Mouse (Mus musculus): ENCODE data around the gene Mrtfa. TPM values are rescaled to one million over a fixed set of nuclear protein-coding genes. Genes with fewer than 3 reads are reported as not detected.

Mrtfa gene
- polyA plus RNA-seq, 1 experiment from 2014 or later, result 61.9 TPM

DNA sequence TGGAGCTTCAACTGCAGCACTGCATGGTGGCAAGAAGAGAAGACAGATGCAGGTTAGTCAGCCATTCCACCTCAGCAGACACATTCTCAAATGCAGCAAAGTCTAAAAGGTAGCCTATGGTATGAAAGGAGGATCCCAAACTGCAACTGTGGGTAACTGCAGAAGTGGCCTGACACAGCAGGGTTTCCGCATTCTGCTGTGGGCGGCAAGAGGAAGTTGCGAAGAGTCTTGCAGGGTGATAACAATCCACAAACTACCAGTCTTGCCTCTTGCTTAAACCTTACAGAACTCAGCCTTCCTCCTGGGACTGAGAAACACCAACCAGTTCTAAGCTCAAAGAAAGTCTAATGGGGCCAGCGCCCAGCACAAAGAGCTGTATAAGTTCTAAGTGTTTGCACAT lies 145.2 kb downstream of the Mrtfa start:
- peak overlapping the region; percentile 43 for H3K4me3 ChIP-seq (ENCODE audit: inconsistent target)
- H3K36me3 ChIP-seq (ENCODE audit: inconsistent target), result peaks cover 9% of the 10 kb centered on the region; the same call in 1 of the 2 replicates
- H3K27ac ChIP-seq, result peak overlapping the region; percentile 93
- WGBS (ENCODE audit: missing documents), result 0% methylated on average over 4 of the region's 4 CpGs
- peaks cover 88% of the 10 kb centered on the region for H3K79me2 ChIP-seq (ENCODE audit: inconsistent target)

DNA sequence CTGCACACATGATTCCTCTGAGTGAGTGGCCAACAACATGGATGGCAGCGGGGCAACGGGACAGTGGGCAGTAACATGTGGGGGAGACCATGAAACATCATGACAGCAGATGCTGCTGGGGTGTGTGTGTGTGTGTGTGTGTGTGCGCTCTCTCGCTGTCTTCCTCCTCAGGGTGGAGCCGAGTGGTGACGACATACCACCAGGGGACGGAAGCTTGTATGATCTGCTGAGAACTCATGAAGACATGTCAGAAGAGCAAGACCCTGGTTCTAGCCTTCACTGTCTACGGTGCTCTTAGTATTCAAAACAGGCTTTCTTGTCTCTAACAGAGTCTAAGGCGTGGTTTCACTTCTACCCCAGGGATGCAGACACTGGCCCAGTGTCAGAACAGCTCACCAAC lies 146.1 kb downstream of the Mrtfa start:
- H3K36me3 ChIP-seq (ENCODE audit: inconsistent target), result peaks cover 9% of the 10 kb centered on the region; the same call in 1 of the 2 replicates
- H3K79me2 ChIP-seq (ENCODE audit: inconsistent target), result peaks cover 88% of the 10 kb centered on the region
- H3K27ac ChIP-seq, result peak overlapping the region; percentile 93
- peak overlapping the region; percentile 43 for H3K4me3 ChIP-seq (ENCODE audit: inconsistent target)
- 1% methylated on average over 9 of the region's 9 CpGs for WGBS (ENCODE audit: missing documents)

DNA sequence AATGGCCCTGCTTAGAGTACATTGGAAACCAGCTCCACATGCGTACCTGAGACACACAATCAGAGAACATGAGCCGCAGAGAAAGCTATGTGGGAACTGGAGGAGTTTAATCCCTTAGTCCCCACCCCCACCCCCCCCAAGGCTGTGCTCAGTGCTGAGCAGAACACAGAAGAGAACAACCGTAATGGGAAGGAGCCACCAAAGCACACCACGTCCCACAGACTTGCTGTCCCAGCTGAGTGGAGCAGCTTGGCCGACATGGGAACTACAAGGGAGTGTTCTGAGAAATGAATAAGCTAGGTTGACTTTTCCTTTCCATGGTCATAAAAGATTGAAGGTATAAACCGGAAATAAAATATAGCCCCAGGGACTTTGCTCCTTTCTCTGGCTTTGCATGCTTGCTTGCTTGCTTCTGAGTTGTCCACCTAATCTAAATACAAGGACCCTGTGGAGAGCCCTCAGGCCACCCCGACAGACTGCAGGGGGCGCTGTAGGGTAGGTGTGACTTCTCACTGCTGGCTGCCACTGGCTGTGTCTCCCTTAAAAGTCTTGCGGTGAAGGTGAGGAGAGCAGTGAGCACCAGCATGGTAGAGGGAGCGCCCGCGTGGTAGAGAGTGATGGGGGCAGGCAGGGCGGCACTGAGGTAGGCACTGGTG lies 148.2 kb downstream of the Mrtfa start:
- no peak overlapping the region for H3K27ac ChIP-seq
- H3K36me3 ChIP-seq (ENCODE audit: inconsistent target), result peaks cover 9% of the 10 kb centered on the region; the same call in 1 of the 2 replicates
- 49% methylated on average over 13 of the region's 13 CpGs for WGBS (ENCODE audit: missing documents)
- peaks cover 88% of the 10 kb centered on the region for H3K79me2 ChIP-seq (ENCODE audit: inconsistent target)
- no peak overlapping the region for H3K4me3 ChIP-seq (ENCODE audit: inconsistent target)

DNA sequence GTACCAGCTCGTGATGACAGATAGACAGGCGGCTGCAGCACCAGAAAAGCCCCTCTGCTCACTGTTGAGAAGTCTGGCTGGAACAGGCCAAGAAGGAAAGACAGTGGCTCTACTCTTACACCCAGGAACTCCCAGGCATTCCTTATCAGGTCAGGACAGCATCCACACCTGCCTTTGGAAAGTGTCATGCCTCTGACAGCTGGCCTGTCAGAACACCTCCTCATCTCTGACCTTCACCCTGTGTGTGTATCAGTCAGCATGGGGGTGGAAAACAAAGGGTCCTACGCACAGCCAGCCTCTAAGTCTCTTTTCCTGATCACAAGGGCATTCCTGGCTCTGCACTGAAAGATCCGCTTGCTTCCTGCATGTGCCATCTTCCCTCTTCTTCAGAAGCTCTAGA lies 148.8 kb downstream of the Mrtfa start:
- 100% methylated on average over 3 of the region's 4 CpGs for WGBS (ENCODE audit: missing documents)
- H3K79me2 ChIP-seq (ENCODE audit: inconsistent target), result peaks cover 88% of the 10 kb centered on the region
- peaks cover 9% of the 10 kb centered on the region; the same call in 1 of the 2 replicates for H3K36me3 ChIP-seq (ENCODE audit: inconsistent target)
- H3K27ac ChIP-seq, result no peak overlapping the region
- H3K4me3 ChIP-seq (ENCODE audit: inconsistent target), result no peak overlapping the region

DNA sequence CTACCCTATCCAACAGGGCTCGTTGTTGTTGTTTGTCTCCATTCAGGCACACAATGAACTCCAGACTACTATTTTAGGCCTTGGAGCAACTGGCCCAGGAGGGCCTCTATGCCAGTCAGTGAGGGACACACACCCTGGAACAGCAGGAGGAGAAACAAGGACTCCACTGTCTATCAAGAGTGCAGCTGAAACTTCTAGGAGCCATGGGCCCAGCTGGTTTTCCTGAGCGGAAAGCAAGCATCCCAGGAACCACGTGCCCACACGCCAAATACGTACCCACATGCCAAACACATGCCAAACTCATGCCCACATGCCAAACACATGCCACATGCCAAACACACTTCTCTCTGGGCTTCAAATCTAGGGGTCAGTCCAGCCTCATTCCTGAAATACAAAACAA lies 152.1 kb downstream of the Mrtfa start:
- H3K4me3 ChIP-seq (ENCODE audit: inconsistent target), result no peak overlapping the region
- peaks cover 100% of the 10 kb centered on the region for H3K79me2 ChIP-seq (ENCODE audit: inconsistent target)
- peaks cover 15% of the 10 kb centered on the region; the same call in 1 of the 2 replicates for H3K36me3 ChIP-seq (ENCODE audit: inconsistent target)
- H3K27ac ChIP-seq, result no peak overlapping the region
- WGBS (ENCODE audit: missing documents), result 91% methylated on average over 5 of the region's 5 CpGs

DNA sequence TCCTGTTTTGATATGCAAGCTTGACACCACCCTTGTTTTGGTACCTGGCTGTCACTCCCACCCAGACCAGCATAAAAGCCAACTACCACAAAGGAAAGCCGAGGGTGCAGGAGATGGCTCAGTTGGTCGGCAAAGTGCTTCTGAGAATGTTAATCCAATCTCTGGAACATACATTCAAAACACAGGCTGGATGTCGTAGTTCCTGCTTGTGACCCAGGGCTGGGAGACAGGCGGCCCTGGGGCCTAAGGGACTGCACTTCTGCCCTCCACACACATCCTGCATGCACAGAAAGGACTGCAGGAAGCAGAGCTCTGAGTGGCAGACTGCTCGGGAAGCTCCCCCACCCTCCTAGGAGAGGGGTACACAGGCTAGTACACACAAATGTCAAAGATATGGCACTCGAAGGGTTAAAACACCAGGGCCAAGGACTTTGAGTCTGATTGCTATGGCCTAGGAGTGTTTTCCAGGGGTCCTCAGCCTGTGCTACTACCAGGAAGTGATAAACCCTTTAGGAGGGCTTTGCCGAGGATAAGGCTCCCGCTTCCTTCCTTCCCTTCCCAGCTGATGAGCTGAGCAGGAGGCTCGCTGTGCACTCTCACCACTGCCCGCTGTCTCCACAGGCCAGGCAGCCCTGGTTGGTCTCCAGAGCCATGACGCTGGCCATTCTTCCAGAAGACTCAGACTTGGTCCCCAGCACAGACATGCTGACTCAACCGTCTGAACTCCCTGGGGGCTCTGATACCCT lies 155.0 kb downstream of the Mrtfa start:
- no peak overlapping the region for H3K27ac ChIP-seq

DNA sequence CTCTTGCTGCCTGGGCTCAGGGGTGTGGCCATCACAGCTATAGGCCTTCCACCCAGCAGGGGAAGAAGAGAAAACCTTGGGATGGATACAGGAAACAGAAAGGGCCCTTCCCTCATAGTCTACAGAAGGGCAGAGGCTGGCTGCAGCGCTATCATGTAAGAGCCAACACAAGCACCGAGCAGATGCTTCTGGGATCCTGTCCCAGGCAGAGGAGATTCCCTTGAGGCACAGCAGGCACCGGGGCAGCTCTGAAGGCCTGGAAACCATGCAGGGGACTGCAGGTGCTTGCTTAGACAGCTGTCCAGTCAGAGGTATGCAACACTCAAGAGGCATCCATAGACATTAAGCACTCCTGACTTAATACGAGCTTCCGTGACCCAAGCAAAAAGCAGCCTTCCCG lies 156.4 kb downstream of the Mrtfa start:
- H3K4me3 ChIP-seq (ENCODE audit: inconsistent target), result no peak overlapping the region
- no peak overlapping the region for H3K27ac ChIP-seq
- H3K79me2 ChIP-seq (ENCODE audit: inconsistent target), result peaks cover 100% of the 10 kb centered on the region
- peaks cover 10% of the 10 kb centered on the region; the same call in 1 of the 2 replicates for H3K36me3 ChIP-seq (ENCODE audit: inconsistent target)
- 90% methylated on average over 6 of the region's 6 CpGs for WGBS (ENCODE audit: missing documents)

More for the DNA sequence above, 155.0 kb downstream of the Mrtfa start:
- 75% methylated on average over 11 of the region's 12 CpGs for WGBS (ENCODE audit: missing documents)
- peaks cover 100% of the 10 kb centered on the region for H3K79me2 ChIP-seq (ENCODE audit: inconsistent target)
- H3K4me3 ChIP-seq (ENCODE audit: inconsistent target), result no peak overlapping the region
- H3K36me3 ChIP-seq (ENCODE audit: inconsistent target), result peaks cover 10% of the 10 kb centered on the region; the same call in 1 of the 2 replicates

DNA sequence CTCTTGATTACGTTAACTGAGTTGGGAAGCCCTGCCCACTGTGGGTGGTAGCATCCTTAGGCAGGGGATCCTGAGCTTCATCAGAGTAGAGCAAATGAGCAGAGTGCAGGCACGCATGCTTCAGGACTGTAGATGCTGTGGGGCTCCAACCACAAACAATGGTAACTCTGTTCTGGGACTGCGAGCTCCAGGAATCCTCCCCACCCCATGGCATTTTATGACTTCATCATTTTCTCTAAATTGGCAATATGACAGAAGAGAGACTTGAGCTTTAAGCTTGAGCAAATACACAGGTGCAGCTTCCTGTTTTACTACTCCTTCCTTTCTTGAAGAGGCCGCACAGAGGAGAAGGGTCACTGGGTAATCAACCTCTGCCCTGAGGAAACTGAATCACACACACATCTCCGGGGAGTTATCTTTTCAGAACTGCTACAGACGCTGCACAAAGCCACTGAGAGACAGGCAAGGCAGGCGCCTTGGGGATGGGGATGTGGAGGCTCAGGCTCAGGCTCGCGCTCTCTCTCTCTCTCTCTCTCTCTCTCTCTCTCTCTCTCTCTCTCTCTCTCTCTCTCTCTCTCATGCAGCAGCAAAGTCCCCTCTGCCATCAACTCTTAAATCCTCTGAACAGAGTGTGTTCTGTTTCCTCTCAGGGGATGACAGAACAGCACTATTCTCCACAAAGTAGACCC lies 157.5 kb downstream of the Mrtfa start:
- Histone ChIP-seq H3K79me2 (ENCODE audit: inconsistent target) (peaks cover 100% of the 10 kb centered on the region), H3K36me3 (ENCODE audit: inconsistent target) (peaks cover 10% of the 10 kb centered on the region; the same call in 1 of the 2 replicates), H3K4me3 (ENCODE audit: inconsistent target) (no peak overlapping the region), H3K27ac (no peak overlapping the region)
- 49% methylated on average over 9 of the region's 9 CpGs for WGBS (ENCODE audit: missing documents)

DNA sequence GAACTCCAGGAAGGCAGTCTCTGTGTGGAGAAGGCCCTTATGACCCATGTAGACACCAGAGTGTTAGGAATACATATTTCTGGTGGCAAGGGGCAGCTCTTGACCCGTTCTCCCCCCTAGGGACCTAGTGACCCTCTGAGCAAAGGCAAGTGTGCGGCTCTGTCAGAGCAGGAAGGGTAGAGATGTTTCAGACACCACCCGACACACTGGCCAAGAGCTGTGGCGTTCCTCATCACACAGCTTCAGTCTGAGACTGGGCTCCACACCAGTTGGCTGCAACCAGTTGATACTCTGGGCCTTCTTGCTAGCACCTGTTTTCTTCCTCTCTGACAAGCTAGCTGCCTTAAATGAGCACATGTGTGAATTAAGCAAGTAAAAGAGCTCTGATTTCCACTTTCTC lies 158.9 kb downstream of the Mrtfa start:
- Histone ChIP-seq H3K79me2 (ENCODE audit: inconsistent target) (peaks cover 100% of the 10 kb centered on the region), H3K4me3 (ENCODE audit: inconsistent target) (no peak overlapping the region), H3K36me3 (ENCODE audit: inconsistent target) (peaks cover 14% of the 10 kb centered on the region; the same call in 1 of the 2 replicates), H3K27ac (no peak overlapping the region)
- WGBS (ENCODE audit: missing documents), result 90% methylated on average over 4 of the region's 4 CpGs

DNA sequence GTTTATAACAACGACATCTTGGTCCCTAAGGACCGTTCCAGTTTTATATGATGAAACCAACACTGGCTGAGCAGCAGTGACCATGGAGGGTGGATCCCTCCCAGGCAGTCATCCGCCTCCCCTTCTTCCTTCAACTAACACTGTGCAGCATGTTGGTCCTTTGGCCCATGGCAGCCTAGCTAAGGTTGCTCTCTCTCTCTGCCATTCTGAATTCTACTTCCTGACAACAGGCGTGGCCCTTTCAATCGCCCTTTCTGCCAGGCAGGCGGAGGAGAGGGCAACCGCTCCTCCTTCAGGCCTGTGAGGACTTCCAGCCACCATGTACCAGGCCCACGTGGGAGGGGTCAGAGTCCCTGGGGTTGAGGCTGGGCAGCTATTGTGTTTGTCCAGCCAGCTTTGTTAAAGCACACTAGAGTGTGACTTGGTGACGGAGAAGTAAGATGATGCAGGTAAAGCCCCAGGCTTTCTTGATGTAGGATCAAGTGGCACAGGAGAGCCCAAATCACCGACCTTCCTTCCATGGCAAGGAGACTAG lies 159.6 kb downstream of the Mrtfa start:
- Histone ChIP-seq H3K36me3 (ENCODE audit: inconsistent target) (peaks cover 21% of the 10 kb centered on the region; the same call in 1 of the 2 replicates), H3K27ac (no peak overlapping the region), H3K4me3 (ENCODE audit: inconsistent target) (no peak overlapping the region), H3K79me2 (ENCODE audit: inconsistent target) (peaks cover 100% of the 10 kb centered on the region)
- WGBS (ENCODE audit: missing documents), result 88% methylated on average over 10 of the region's 10 CpGs

DNA sequence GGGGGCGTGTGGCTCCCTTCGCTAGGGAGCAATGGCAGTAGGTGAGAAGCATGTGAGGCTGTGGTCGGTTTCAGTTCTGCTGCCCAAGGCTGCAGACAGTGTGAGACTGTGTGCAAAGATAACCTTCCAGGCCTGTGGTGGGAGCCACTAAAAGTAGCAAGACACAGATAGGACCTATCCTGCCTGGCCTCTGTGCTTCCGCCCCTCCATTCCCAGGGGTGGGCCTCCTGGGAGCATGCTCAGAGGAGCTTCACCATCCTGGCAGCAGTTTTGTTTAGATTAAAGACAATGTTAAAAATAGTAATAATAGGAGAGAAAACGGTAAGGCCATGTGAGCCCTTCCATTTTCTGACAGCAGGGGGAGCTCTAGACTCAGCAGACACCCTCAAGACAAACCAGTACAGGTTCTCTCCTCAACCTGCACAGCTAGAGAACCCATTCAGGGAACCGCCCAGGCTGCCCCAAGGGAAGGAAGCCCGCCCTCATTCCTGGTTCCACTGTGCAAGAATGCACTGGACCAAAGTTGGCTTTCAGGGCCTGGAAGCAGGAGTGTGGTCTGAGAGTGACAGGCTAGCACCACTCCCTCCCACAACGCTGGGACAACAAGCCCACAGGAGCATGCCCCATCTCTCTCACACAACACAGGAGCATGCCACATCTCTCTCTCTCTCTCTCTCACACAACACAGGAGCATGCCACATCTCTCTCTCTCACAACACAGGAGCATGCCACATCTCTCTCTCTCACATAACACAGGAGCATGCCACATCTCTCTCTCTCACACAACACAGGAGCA lies 163.0 kb downstream of the Mrtfa start:
- peaks cover 81% of the 10 kb centered on the region for H3K79me2 ChIP-seq (ENCODE audit: inconsistent target)
- 35% methylated on average over 8 of the region's 8 CpGs for WGBS (ENCODE audit: missing documents)
- H3K36me3 ChIP-seq (ENCODE audit: inconsistent target), result peaks cover 19% of the 10 kb centered on the region; the same call in 1 of the 2 replicates
- no peak overlapping the region for H3K27ac ChIP-seq
- H3K4me3 ChIP-seq (ENCODE audit: inconsistent target), result no peak overlapping the region

DNA sequence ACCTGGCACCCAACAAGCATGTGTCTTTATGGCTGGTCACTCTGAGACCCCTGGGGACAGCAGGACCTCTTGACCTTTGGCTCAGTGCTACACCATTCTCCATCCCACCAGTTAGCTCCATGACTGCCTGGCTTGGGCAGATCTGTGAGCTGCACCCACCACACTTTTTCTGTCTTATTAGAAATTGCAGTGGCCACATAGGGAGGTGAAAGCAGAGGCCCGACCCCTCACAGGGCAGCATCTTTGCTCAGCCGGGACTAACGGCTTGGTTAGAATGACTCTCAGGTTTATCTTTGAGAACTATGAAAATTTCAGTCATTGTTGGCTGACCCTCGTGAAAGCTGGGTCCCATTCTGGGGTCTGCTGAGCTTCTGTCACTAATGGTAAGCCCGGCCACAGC lies 163.7 kb downstream of the Mrtfa start:
- Histone ChIP-seq H3K36me3 (ENCODE audit: inconsistent target) (peaks cover 19% of the 10 kb centered on the region; the same call in 1 of the 2 replicates), H3K79me2 (ENCODE audit: inconsistent target) (peaks cover 74% of the 10 kb centered on the region), H3K27ac (no peak overlapping the region), H3K4me3 (ENCODE audit: inconsistent target) (no peak overlapping the region)
- 92% methylated on average over 5 of the region's 5 CpGs for WGBS (ENCODE audit: missing documents)

DNA sequence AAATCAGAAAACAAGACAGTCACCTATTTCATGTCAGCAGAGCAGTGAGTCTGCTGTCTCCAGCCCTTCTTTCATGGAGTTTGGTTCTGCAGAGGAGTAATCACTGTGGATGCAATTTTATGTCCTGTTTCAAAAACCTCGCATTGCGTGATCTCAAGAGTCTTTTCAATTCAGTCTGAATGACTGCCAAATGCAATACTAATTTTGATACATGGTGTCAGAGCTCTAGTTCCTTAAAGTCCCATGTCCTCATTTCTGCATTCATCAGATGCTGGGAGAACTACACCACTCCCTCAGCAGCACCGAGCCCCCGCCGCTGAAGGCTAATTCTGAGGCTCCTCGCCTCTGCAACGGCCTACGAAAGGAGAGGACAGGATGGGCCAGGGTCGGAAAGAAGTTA lies 166.7 kb downstream of the Mrtfa start:
- H3K27ac ChIP-seq, result no peak overlapping the region
- 85% methylated on average over 9 of the region's 9 CpGs for WGBS (ENCODE audit: missing documents)

DNA sequence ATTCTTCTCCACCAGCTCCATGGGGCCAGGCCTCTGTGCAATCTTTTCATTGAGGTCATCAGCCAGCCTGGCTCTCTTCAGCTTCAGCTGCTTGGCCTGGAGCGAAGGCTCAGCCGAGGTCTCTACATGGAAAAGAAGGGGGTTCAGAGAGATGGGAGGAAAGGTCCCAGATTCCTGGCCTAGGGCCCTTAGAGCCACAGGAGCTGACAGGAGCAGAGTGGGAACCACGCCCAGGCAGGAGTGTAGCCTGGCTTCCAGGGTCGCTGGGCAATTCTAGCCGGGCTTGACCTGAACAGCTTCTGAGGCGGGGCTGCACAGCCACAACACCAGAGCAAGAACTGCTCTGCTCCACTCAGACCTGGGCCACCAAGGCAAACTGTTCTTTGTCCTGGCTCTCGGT lies 168.1 kb downstream of the Mrtfa start:
- Histone ChIP-seq H3K36me3 (ENCODE audit: inconsistent target) (peaks cover 49% of the 10 kb centered on the region), H3K27ac (peak overlapping the region; percentile 65), H3K4me3 (ENCODE audit: inconsistent target) (no peak overlapping the region), H3K79me2 (ENCODE audit: inconsistent target) (peaks cover 30% of the 10 kb centered on the region)
- WGBS (ENCODE audit: missing documents), result 83% methylated on average over 6 of the region's 7 CpGs

More for the DNA sequence above, 166.7 kb downstream of the Mrtfa start:
- H3K36me3 ChIP-seq (ENCODE audit: inconsistent target), result peaks cover 35% of the 10 kb centered on the region
- no peak overlapping the region for H3K4me3 ChIP-seq (ENCODE audit: inconsistent target)
- peaks cover 44% of the 10 kb centered on the region for H3K79me2 ChIP-seq (ENCODE audit: inconsistent target)

Data from macrophage (primary cell).